Mouse (Mus musculus) thymus, adult 2 months (tissue): Measurements from ENCODE around the gene Elmod2. TPM values are rescaled to one million over a fixed set of nuclear protein-coding genes. Genes with fewer than 3 reads are reported as not detected.

ENCODE experiments used
- DNase-seq: peaks from one replicate; pipeline ENCODE4 v3.0.0; 2021
- H3K27ac ChIP-seq: fragments of 200-500 bp; 2 replicates; pipeline ENCODE4 v1.5.1; 2012; ENCODE audit warnings: low read length, control low read depth; ENCODE audit not compliant: control insufficient read depth, insufficient read depth
- H3K27me3 ChIP-seq: fragments of 200-500 bp; 2 replicates; pipeline ENCODE4 v1.6.1; 2012; ENCODE audit warnings: mild to moderate bottlenecking, low read length, moderate library complexity, mixed read lengths; ENCODE audit not compliant: control insufficient read depth, insufficient read depth
- H3K36me3 ChIP-seq: fragments of 200-500 bp; 2 replicates; pipeline ENCODE4 v1.6.1; 2012; ENCODE audit warnings: mild to moderate bottlenecking, low read length, moderate library complexity; ENCODE audit not compliant: control insufficient read depth, insufficient read depth
- H3K4me1 ChIP-seq: fragments of 200-500 bp; replicated peaks from 2 replicates; pipeline ENCODE4 v1.6.1; 2012; ENCODE audit warnings: low read length; ENCODE audit not compliant: control insufficient read depth, insufficient read depth
- H3K4me3 ChIP-seq: fragments of 200-500 bp; 2 replicates; pipeline ENCODE4 v1.5.1; 2012; ENCODE audit warnings: mild to moderate bottlenecking, low read length, control low read depth, moderate library complexity; ENCODE audit not compliant: control insufficient read depth, insufficient read depth
- CTCF ChIP-seq: fragments of 200-500 bp; IDR thresholded peaks from 2 replicates; pipeline ENCODE4 v1.5.1; 2012; ENCODE audit warnings: mild to moderate bottlenecking, control low read depth, low read length, moderate library complexity, borderline replicate concordance; ENCODE audit not compliant: control insufficient read depth, poor library complexity, insufficient read depth; ENCODE audit errors: extremely low read depth
- POLR2A ChIP-seq: fragments of 200-500 bp; IDR thresholded peaks from 2 replicates; pipeline ENCODE4 v1.6.1; 2012; ENCODE audit warnings: mild to moderate bottlenecking, low read length, control low read depth, moderate library complexity; ENCODE audit not compliant: control insufficient read depth, poor library complexity, insufficient read depth; ENCODE audit errors: extremely low read depth
- WGBS: fragments of 180-500 bp; shearing (Covaris S2); methylation state at CpG from one replicate; pipeline ENCODE4 v1.1.7; 2018; 5-methylcytosine and 5-hydroxymethylcytosine counted together
- polyA plus RNA-seq: library from polyadenylated mRNA; depleted of rRNA; stranded (reverse); fragments of >200 nt; gene quantifications from 2 replicates; pipeline ENCODE4 v1.2.3, GENCODE M21; 2012

Elmod2 gene
- polyA plus RNA-seq, 1 experiment: 4.4 TPM

DNA sequence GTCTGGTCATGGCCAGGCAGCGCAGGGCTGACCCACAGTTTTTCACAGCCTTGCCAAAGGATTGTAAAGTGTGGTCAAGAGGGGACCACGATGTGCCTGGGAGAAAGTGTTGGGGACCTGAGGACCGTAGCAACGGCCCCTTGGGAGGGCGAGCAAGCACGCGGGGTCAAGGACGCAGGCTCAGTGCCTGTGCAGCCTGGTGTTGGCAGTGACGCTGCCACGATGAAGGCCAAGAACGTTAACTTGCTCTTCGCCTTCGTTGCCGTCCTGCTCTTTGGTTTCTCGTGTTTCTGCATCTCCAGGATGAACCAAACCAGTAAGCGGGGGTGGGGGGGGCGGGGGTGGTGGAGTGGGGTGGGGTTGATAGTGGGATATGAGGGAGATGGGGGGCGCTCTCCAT, 16.0 kb upstream of the Elmod2 start, which contains the start of gene Mgat4d:
TSS of gene Mgat4d (plus strand) at position 209 of the 400 bp plus-strand sequence.
- Histone ChIP-seq H3K4me1 (no peaks in the 10 kb centered on the region), H3K27ac (no peak within 1 kb of the TSS), H3K27me3 (no peaks in the 10 kb centered on the region), H3K36me3 (no peaks in the 10 kb centered on the region), H3K4me3 (no peak within 1 kb of the TSS)
- 83% methylated on average over 18 of the region's 18 CpGs for WGBS
- no peak for DNase-seq
- TF ChIP-seq POLR2A: no peak
- TF ChIP-seq CTCF: no peak

DNA sequence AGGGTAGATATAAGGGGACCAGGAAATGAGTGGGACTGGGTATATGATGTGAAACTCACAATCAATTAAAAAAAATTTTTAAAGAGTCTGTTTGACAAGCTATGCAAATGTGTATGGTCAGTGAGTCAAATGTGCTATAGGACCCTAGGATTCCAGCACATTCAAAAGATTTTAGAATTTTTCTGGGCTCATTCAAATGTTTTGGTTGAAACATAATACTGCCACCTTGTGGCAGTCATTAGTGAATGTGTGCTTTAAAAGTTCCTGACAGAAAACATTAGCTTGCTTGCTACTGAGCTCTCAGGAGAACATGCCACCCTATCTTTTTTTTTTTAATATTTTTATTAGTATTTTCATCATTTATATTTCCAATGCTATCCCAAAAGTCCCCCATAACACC, 10.4 kb upstream of the Elmod2 start:
- no peak for TF ChIP-seq POLR2A
- TF ChIP-seq CTCF: no peak
- Histone ChIP-seq H3K27ac (no peak overlapping the region), H3K27me3 (no peaks in the 10 kb centered on the region), H3K4me3 (no peak overlapping the region), H3K4me1 (no peaks in the 10 kb centered on the region), H3K36me3 (no peaks in the 10 kb centered on the region)
- no peak for DNase-seq

DNA sequence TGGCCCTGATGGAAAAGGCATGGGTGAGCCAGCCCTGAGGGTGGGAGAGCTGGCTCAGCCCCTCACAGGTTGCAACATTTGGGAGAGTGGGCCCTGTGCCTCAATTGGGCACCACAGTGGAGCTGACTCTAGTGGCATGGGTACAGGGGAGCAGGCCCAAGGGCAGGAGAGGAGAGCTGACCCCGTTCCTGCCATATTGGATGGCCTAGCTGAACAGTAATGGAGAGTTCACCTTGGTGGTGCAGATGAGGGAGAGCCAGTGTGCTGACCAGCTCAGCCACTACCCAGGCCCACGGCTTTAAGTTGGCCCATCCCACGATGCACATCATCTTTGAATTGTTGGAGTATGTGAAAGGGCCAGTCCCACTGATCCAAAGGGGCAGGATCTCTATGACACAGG, 9.8 kb upstream of the Elmod2 start:
- H3K4me1 ChIP-seq: no peaks in the 10 kb centered on the region
- H3K27ac ChIP-seq: no peak overlapping the region
- no peaks in the 10 kb centered on the region for H3K36me3 ChIP-seq
- H3K4me3 ChIP-seq: no peak overlapping the region
- DNase-seq: no peak
- no peaks in the 10 kb centered on the region for H3K27me3 ChIP-seq
- WGBS: 97% methylated on average over 3 of the region's 3 CpGs
- TF ChIP-seq POLR2A: no peak
- TF ChIP-seq CTCF: no peak

DNA sequence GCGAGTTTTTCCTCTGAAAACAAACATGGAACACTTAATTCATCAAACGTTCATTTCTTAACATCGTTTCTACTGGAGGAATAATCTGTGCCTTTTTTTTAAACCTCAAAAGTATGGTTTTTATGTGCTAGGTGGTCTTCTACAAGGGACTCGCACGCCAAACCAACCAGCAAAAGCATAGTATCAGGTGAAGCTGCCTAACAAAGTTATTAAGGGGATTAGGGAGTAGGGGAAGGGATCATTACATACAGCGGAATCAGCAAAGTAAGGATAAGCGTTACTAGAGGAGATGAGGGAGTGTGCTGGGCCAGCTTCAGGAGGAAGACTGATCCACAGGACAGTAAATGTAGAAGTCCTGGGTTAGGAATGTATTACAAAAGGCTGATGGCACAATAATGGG, 578 bp upstream of the Elmod2 start:
- WGBS: 34% methylated on average over 7 of the region's 7 CpGs
- no peak for DNase-seq
- H3K4me3 ChIP-seq: no peak overlapping the region

DNA sequence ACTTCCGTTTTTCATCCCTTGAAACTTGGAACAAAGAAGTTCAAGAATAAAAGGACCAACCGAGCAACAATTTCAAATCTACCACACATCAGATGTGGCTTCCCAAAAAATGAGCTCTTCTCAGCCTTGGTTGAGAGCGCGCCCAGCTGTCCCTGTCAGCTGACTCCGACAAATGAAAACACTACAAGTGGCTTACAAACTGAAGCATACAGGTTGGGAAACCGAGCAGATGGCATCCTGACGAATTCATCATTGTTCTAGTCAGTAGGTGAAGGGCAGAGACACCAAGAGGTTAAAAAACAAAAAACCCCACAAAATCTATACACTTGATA, 753 bp downstream of the Elmod2 start:
- Histone ChIP-seq H3K4me3 (peak overlapping the region; percentile 95), H3K27me3 (no peaks in the 10 kb centered on the region), H3K4me1 (peaks cover 5% of the 10 kb centered on the region), H3K27ac (no peak overlapping the region), H3K36me3 (no peaks in the 10 kb centered on the region)
- TF ChIP-seq POLR2A (no peak), CTCF (no peak)
- DNase-seq: no peak
- WGBS: 3% methylated on average over 7 of the region's 7 CpGs

More for the DNA sequence above, 578 bp upstream of the Elmod2 start:
- Histone ChIP-seq H3K4me1 (peaks cover 5% of the 10 kb centered on the region), H3K36me3 (no peaks in the 10 kb centered on the region), H3K27ac (no peak overlapping the region), H3K27me3 (no peaks in the 10 kb centered on the region)
- TF ChIP-seq CTCF: no peak
- no peak for TF ChIP-seq POLR2A

DNA sequence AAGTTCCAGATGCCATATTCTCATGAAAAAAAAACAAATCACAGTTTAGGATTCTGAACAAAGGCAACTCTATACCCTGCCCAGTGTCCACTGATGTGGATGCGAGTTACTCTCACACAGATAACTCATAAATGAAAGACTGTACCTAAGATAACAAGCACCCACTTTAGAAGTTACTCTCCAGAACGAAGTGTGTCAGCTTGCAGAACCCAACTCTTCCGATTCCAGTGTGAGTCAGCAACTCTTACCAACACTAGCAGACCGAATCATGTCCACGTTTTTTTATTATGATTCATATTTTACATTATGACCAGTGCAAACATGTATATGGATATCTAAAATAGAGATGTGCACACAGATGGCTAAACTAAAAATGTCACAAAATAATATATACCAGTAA, 4.4 kb downstream of the Elmod2 start:
- Histone ChIP-seq H3K27me3 (no peaks in the 10 kb centered on the region), H3K27ac (no peak overlapping the region), H3K4me3 (no peak overlapping the region), H3K36me3 (no peaks in the 10 kb centered on the region), H3K4me1 (peaks cover 5% of the 10 kb centered on the region)
- 96% methylated on average over 5 of the region's 5 CpGs for WGBS
- no peak for TF ChIP-seq CTCF
- TF ChIP-seq POLR2A: no peak
- DNase-seq: no peak

DNA sequence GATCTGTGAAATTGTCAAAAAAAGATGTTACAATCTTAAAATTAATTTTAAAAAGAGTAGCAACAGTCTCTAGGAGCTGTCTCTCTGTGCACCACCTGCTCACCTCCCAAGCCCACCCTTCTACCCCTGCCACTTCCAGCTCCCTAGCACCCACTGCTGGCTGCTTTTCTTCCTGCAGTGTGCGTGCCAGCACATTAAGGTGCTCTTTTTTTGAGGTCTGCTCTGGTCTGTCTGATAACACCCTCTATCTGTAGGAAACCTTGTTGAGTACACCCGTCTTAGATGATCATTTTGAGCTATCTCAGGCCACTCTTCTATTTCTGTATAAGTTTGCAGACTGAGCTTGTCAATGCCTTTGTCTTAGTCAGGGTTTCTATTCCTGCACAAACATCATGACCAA, 9.2 kb downstream of the Elmod2 start:
- Histone ChIP-seq H3K4me1 (no peaks in the 10 kb centered on the region), H3K4me3 (no peak overlapping the region), H3K27ac (no peak overlapping the region), H3K27me3 (no peaks in the 10 kb centered on the region), H3K36me3 (0 out of 2 replicates have a peak, but pooled peaks cover 4% of the 10 kb centered on the region)
- WGBS: 92% methylated on average over 2 of the region's 2 CpGs
- peak; percentile 32; the same call in 1 of the 2 replicates for TF ChIP-seq CTCF
- no peak for TF ChIP-seq POLR2A
- DNase-seq: no peak
